ENCODE assay signal across 13 mouse cellular contexts in genomic region chr13:98656034-98656471, GRCm38 (mm10). TPM values are rescaled to one million over a fixed set of nuclear protein-coding genes. Genes with fewer than 3 reads are reported as not detected.
DNase-seq lines count a peak whose midpoint lies in the region; ATAC-seq and TF ChIP-seq lines count a peak whose summit lies in the region.
"Had no signal": no experiment of that assay in that cellular context is flagged by ENCODE, and none has a peak within 500 bp of the region (broad histone marks: within the 10 kb centered on the region; RNA-seq: fewer than 3 reads in every experiment).

No protein-coding gene starts in this region.

- H3K27ac ChIP-seq in hindbrain, postnatal 0 days, result peak overlapping the region; percentile 51
- H3K27ac ChIP-seq in hindbrain, embryonic 10.5 days, result no peak overlapping the region
- 0 out of 2 replicates have a peak overlapping the region, but pooled peaks have one; percentile 38 for H3K27ac ChIP-seq in midbrain, embryonic 16.5 days (ENCODE audit: low read length)
- H3K27ac ChIP-seq in midbrain, embryonic 10.5 days (replicated peaks), result no peak overlapping the region
- H3K27ac ChIP-seq: limb, embryonic 13.5 days had no signal

- no peaks in the 10 kb centered on the region for H3K9me3 ChIP-seq in hindbrain, postnatal 0 days (ENCODE audit: low read length)
- no peaks in the 10 kb centered on the region for H3K9me3 ChIP-seq in hindbrain, embryonic 10.5 days
- no peaks in the 10 kb centered on the region for H3K9me3 ChIP-seq in midbrain, embryonic 16.5 days (replicated peaks; ENCODE audit: control insufficient read depth, low read length, poor library complexity, severe bottlenecking)
- H3K9me3 ChIP-seq in midbrain, embryonic 10.5 days (replicated peaks), result no peaks in the 10 kb centered on the region
- H3K9me3 ChIP-seq: embryonic facial prominence, embryonic 15.5 days; limb, embryonic 13.5 days had no signal

- TF ChIP-seq CTCF in hindbrain, postnatal 0 days (IDR thresholded peaks at IDR 0.05; ENCODE audit: low read depth), result no peak

- H3K4me2 ChIP-seq in hindbrain, postnatal 0 days (ENCODE audit: low read depth, low read length), result no peak overlapping the region
- no peak overlapping the region for H3K4me2 ChIP-seq in midbrain, embryonic 16.5 days (ENCODE audit: low read length)
- H3K4me2 ChIP-seq: embryonic facial prominence, embryonic 15.5 days; limb, embryonic 13.5 days had no signal

- H3K27me3 ChIP-seq in hindbrain, postnatal 0 days (ENCODE audit: insufficient read depth, low read length), result no peaks in the 10 kb centered on the region
- 0 out of 2 replicates have a peak, but pooled peaks cover 3% of the 10 kb centered on the region for H3K27me3 ChIP-seq in hindbrain, embryonic 10.5 days (ENCODE audit: insufficient read depth, poor library complexity, severe bottlenecking)
- H3K27me3 ChIP-seq in midbrain, embryonic 16.5 days (ENCODE audit: control insufficient read depth, insufficient read depth, low read depth, low read length), result no peaks in the 10 kb centered on the region
- no peaks in the 10 kb centered on the region for H3K27me3 ChIP-seq in midbrain, embryonic 10.5 days (ENCODE audit: low read depth, poor library complexity, severe bottlenecking)
- H3K27me3 ChIP-seq: embryonic facial prominence, embryonic 15.5 days; limb, embryonic 13.5 days had no signal

- peak; percentile 42; the same call in 1 of the 2 replicates for ATAC-seq in hindbrain, postnatal 0 days
- 0 out of 2 replicates have a peak, but pooled peaks have one; percentile 54 for ATAC-seq in midbrain, embryonic 16.5 days
- no peak for ATAC-seq in granulocyte monocyte progenitor cell, adult 5-6 weeks (replicated peaks; ENCODE audit: poor library complexity, severe bottlenecking)

- no peak overlapping the region for H3K4me3 ChIP-seq in hindbrain, postnatal 0 days (ENCODE audit: low read length)
- H3K4me3 ChIP-seq in hindbrain, embryonic 10.5 days, result no peak overlapping the region
- no peak overlapping the region for H3K4me3 ChIP-seq in midbrain, embryonic 16.5 days (ENCODE audit: low read depth, low read length)
- no peak overlapping the region for H3K4me3 ChIP-seq in midbrain, embryonic 10.5 days
- H3K4me3 ChIP-seq: embryonic facial prominence, embryonic 15.5 days; limb, embryonic 13.5 days had no signal

- DNase-seq in hindbrain, postnatal 0 days (ENCODE audit: low spot score), result peak; percentile 62
- DNase-seq in hindbrain, embryonic 10.5 days (ENCODE audit: low spot score), result no peak
- DNase-seq in midbrain, embryonic 10.5 days (ENCODE audit: low spot score), result no peak
- peak; percentile 32 for DNase-seq in layer of hippocampus, postnatal 14 days (ENCODE audit: low spot score in 2 of 2)
- no peak for DNase-seq in T-cell, adult 2 months (ENCODE audit: low spot score)
- DNase-seq: cerebellum, adult 2 months; heart, postnatal 4 days had no signal

- no peaks in the 10 kb centered on the region for H3K36me3 ChIP-seq in hindbrain, postnatal 0 days (ENCODE audit: insufficient read depth, low read length)
- no peaks in the 10 kb centered on the region for H3K36me3 ChIP-seq in hindbrain, embryonic 10.5 days
- no peaks in the 10 kb centered on the region for H3K36me3 ChIP-seq in midbrain, embryonic 16.5 days (ENCODE audit: control insufficient read depth, insufficient read depth, low read length)
- H3K36me3 ChIP-seq in midbrain, embryonic 10.5 days, result no peaks in the 10 kb centered on the region
- H3K36me3 ChIP-seq: embryonic facial prominence, embryonic 15.5 days; limb, embryonic 13.5 days had no signal

- H3K4me1 ChIP-seq in hindbrain, postnatal 0 days (ENCODE audit: insufficient read depth, low read length), result peaks cover 15% of the 10 kb centered on the region
- peaks cover 26% of the 10 kb centered on the region for H3K4me1 ChIP-seq in hindbrain, embryonic 10.5 days (replicated peaks)
- H3K4me1 ChIP-seq in midbrain, embryonic 16.5 days (ENCODE audit: control insufficient read depth, insufficient read depth, low read length), result no peaks in the 10 kb centered on the region
- peaks cover 6% of the 10 kb centered on the region; the same call in 1 of the 2 replicates for H3K4me1 ChIP-seq in midbrain, embryonic 10.5 days

- no peak overlapping the region for H3K9ac ChIP-seq in hindbrain, postnatal 0 days (replicated peaks; ENCODE audit: low read length)
- H3K9ac ChIP-seq in midbrain, embryonic 16.5 days (ENCODE audit: low read depth, low read length), result no peak overlapping the region
- H3K9ac ChIP-seq: embryonic facial prominence, embryonic 15.5 days; limb, embryonic 13.5 days had no signal

- 54% methylated on average over 16 of the region's 16 CpGs for WGBS in hindbrain, postnatal 0 days
- WGBS in hindbrain, embryonic 10.5 days, result 83% methylated on average over 16 of the region's 16 CpGs
- WGBS in midbrain, embryonic 16.5 days, result 72% methylated on average over 16 of the region's 16 CpGs
- 86% methylated on average over 16 of the region's 16 CpGs for WGBS in midbrain, embryonic 10.5 days

RNA-seq across cellular contexts. Expression of gene Tmem174, which starts 18.8 kb away (rescaled TPM):
- total RNA-seq in hindbrain, postnatal 0 days (2014; rRNA removed), result not detected in 2 replicates
- 0.10 TPM in 1 of 2 replicates, not detected in the other for polyA plus RNA-seq in hindbrain, postnatal 0 days (2015; fragmentation: Nextera tagmentation; extraction: Ambion mirVana)
- polyA plus RNA-seq in hindbrain, embryonic 10.5 days (2016; fragmentation: Nextera tagmentation; extraction: Ambion mirVana), result not detected in 2 replicates
- polyA plus RNA-seq in midbrain, embryonic 16.5 days (2015; fragmentation: Nextera tagmentation; extraction: Ambion mirVana), result not detected in 2 replicates
- 0.05 TPM in 1 of 2 replicates, not detected in the other for polyA plus RNA-seq in midbrain, embryonic 10.5 days (2016; fragmentation: Nextera tagmentation; extraction: Ambion mirVana)
- not detected for total RNA-seq in layer of hippocampus, postnatal 14 days (2021)
- not detected in 2 replicates for total RNA-seq in granulocyte monocyte progenitor cell, adult 5-6 weeks (2014; fragmentation: Nextera tagmentation)
- not detected in 2 replicates for total RNA-seq in granulocyte monocyte progenitor cell, adult 5-6 weeks (2017)
- total RNA-seq: gastrocnemius, postnatal 4 days; heart, postnatal 4 days had no signal
- polyA plus RNA-seq: limb, embryonic 13.5 days; thymus, postnatal 0 days had no signal

RNA-seq across cellular contexts. Expression of gene Tmem171, which starts 38.6 kb away (rescaled TPM):
- not detected in 2 replicates for total RNA-seq in hindbrain, postnatal 0 days (2014; rRNA removed)
- not detected in 2 replicates for polyA plus RNA-seq in hindbrain, postnatal 0 days (2015; fragmentation: Nextera tagmentation; extraction: Ambion mirVana)
- not detected in 2 replicates for polyA plus RNA-seq in hindbrain, embryonic 10.5 days (2016; fragmentation: Nextera tagmentation; extraction: Ambion mirVana)
- polyA plus RNA-seq in midbrain, embryonic 16.5 days (2015; fragmentation: Nextera tagmentation; extraction: Ambion mirVana), result not detected in 2 replicates
- not detected in 2 replicates for polyA plus RNA-seq in midbrain, embryonic 10.5 days (2016; fragmentation: Nextera tagmentation; extraction: Ambion mirVana)
- under 1 TPM in 1 of 2 experiments, not detected in 1; 0.58 TPM for total RNA-seq in layer of hippocampus, postnatal 14 days (2021)
- total RNA-seq in granulocyte monocyte progenitor cell, adult 5-6 weeks (2014; fragmentation: Nextera tagmentation), result not detected in 2 replicates
- total RNA-seq in granulocyte monocyte progenitor cell, adult 5-6 weeks (2017), result not detected in 2 replicates
- total RNA-seq: gastrocnemius, postnatal 4 days had no signal
- polyA plus RNA-seq: cerebellum, adult 2 months had no signal

Comparison
In these comparisons a context has a peak if more than half of its experiments do, and no peak if none do; other contexts are left out.
1. DNase-seq: peak in hindbrain, postnatal 0 days (single experiment) and layer of hippocampus, postnatal 14 days (2 of 2); none in hindbrain, embryonic 10.5 days (single experiment), midbrain, embryonic 10.5 days (single experiment) and T-cell, adult 2 months (single experiment).
2. H3K27ac ChIP-seq: peak in hindbrain, postnatal 0 days (single experiment) and midbrain, embryonic 16.5 days (single experiment); none in hindbrain, embryonic 10.5 days (single experiment) and midbrain, embryonic 10.5 days (single experiment).